Mouse (Mus musculus) gastrocnemius, adult 2 months (tissue): ENCODE measurements around the gene Spry1. TPM values are rescaled to one million over a fixed set of nuclear protein-coding genes. Genes with fewer than 3 reads are reported as not detected.

Source experiments
- DNase-seq: peaks from one replicate; pipeline ENCODE4 v3.0.0; 2022
- H3K27ac ChIP-seq: fragments of 200-600 bp; 2 replicates; pipeline ENCODE4 v1.8.1; 2022; ENCODE audit warnings: mild to moderate bottlenecking
- H3K4me3 ChIP-seq: fragments of 200-600 bp; 2 replicates; pipeline ENCODE4 v1.8.1; 2022; ENCODE audit warnings: mild to moderate bottlenecking, moderate library complexity
- CTCF ChIP-seq: fragments of 200-600 bp; IDR thresholded peaks from 2 replicates; pipeline ENCODE4 v1.8.1; 2022; ENCODE audit warnings: antibody characterized with exemption, mild to moderate bottlenecking, moderate library complexity
- intact Hi-C: fragments of 180-260 bp; cut with DNase I; formaldehyde crosslinking; loops from one replicate; pipeline ENCODE4 v1.15.1; 2025
- total RNA-seq, 2 experiments: library from RNA; stranded (reverse); gene quantifications; 2 replicates each; pipeline ENCODE4 v1.2.3; 2021

Gene Spry1
- total RNA-seq, 2 experiments from 2014 or later: 12.3 to 21.8 TPM

DNA sequence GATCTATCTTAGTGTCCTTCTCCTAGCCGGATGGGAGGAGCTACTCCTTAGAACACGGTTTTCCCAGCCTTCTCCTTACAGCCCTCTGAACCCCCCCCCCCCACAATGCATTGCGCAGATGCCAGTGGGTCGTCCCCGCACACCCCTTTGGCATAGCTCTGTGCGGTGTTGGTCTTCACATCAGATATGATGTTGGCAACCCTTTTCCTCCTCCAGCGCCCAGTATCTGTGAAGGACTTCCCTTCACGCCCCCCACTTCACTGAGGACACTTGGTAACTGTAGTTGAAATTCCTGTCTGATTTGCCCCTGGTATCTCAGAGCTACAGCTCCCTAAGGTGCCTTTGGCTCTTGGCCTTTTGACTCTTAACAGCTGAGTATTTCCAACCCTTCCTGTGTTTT lies 4.2 kb downstream of the Spry1 start:
- H3K27ac ChIP-seq: peak overlapping the region; percentile 92
- intact Hi-C loops: loop anchor here (2.0 to 5.0 kb wide), 4 partner anchors 123 to 558 kb away; no protein-coding TSS in a partner anchor
- peak overlapping the region; percentile 84 for H3K4me3 ChIP-seq
- no peak for DNase-seq
- no peak for TF ChIP-seq CTCF

DNA sequence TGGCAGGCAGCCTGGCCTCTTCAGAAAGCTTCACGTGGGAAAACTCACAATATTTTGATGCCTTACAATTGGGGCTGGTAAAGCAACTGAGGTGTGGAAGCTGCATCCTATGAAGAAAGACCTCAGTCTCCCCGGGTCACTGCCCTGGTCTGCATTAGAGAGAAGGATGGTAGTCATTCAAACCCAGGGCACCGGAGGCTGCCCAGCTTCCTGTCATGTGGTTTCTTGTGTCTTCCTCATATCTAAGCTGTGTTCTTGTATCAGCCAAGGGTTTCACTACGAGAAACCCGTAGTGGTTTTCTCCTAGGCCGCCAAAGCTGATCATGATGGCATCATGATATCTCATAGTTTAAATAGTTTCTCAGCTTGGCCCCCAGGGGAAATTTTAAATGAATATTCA lies 5.3 kb downstream of the Spry1 start:
- Histone ChIP-seq H3K27ac (peak overlapping the region; percentile 53), H3K4me3 (peak overlapping the region; percentile 84)
- no peak for TF ChIP-seq CTCF
- no peak for DNase-seq
- intact Hi-C loops: no loop called here

DNA sequence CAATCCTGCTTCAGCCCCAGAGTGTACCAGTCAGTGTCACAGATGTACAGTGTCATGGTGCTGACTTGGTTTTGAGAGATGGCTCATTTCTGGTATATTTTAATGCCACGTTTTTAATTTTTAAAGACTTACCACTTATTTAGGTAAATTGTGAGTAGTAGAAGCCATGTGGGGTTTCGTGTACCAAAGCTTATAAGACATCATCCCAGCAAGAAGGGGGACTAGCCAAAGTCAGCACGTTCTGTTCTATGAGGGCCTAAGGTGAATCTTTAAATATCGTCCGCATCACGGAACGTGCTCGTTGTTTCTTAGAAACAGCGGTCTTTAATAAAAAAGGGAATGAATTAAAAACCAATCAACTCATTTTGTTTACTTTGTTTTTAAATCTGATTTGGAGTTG lies 6.5 kb downstream of the Spry1 start:
- H3K4me3 ChIP-seq: peak overlapping the region; percentile 84
- DNase-seq: no peak
- peak overlapping the region; percentile 53; the same call in 1 of the 2 replicates for H3K27ac ChIP-seq
- no peak for TF ChIP-seq CTCF
- intact Hi-C loops: no loop called here

DNA sequence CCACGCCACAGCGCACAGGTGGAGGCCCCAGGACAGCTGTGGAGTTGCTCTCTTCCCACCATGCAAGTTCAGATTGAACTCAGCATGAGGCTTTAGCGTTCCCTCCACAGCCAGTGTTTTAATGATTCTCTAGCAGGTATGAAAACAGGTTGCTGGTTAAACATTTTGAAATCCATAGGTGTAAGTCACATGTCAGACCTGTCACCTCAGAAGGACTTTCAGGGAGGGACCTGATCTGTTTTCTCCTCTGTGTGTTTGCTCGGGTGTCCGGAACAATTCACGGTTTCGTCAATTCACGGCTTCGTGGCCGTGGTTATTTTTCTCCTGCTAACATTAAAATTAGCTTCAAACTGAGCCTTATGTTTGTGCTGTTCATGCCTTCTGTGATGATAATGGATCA lies 7.5 kb downstream of the Spry1 start:
- no peak for DNase-seq
- intact Hi-C loops: no loop called here
- peak overlapping the region; percentile 62 for H3K27ac ChIP-seq
- TF ChIP-seq CTCF: no peak
- H3K4me3 ChIP-seq: peak overlapping the region; percentile 24

DNA sequence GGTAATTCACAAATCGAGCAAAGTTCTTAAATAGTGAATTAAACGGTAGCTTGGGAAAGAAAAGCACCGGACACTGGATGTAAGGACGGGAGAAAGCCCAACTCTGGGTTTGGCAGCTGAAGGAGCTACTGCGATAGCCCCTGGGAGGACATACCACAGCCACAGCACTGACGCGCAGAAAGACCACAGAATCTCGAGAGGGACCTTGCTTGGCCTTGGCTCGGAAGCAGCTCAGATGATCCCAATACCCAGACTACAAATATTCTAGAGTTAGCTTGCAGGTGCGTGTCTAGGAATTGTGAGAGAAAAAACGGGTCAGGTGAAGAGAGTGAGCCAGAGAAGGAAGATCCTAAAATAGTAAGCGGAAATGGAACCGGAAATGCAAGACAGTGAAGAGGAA lies 8.5 kb downstream of the Spry1 start:
- no peak for TF ChIP-seq CTCF

DNA sequence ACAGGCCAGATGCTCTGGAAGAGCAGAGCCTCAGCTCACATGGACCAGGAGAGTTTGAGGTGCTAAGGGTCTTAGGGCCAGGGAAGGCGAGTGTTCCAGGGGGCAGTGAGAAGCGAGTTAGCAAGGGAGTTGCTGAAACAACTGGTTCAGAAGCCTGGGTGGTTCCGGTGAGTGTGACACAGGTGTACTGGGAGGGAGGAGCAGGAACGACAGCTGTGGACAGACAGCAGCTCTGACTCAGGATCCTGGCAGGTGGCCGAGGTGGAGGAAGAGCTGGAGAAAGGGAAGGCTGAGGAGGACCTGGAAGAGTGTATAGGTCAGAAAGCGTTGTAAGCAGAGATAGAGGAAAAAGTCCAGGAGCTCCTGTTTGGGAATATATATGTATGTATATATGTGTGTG lies 9.5 kb downstream of the Spry1 start:
- TF ChIP-seq CTCF: no peak
- intact Hi-C loops: no loop called here

More for the DNA sequence above, 8.5 kb downstream of the Spry1 start:
- Histone ChIP-seq H3K27ac (peak overlapping the region; percentile 62; the same call in 1 of the 2 replicates), H3K4me3 (peak overlapping the region; percentile 19)
- intact Hi-C loops: no loop called here
- no peak for DNase-seq

DNA sequence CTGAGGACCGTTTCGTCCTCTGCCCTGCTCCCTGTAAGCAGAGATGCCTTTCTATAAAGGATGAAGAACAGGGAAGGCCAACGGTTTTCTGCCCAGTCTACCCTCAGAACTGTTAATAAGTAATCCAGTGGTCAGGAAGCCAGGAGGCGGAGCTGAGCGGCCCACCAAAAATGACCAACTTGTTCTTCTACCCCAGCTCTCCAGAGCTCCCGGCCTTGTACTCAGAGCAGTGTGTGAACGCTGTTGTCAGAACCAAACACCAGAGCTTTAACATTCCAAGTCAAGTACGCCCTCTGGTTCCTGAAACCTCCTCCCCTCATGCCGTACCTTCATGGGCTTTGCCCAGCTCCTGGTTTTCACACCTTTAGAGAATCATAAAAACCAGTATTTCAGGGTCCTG lies 12.8 kb downstream of the Spry1 start:
- Histone ChIP-seq H3K4me3 (no peak overlapping the region), H3K27ac (no peak overlapping the region)
- TF ChIP-seq CTCF: no peak
- no peak for DNase-seq
- intact Hi-C loops: no loop called here

More for the DNA sequence above, 9.5 kb downstream of the Spry1 start:
- H3K27ac ChIP-seq: no peak overlapping the region
- DNase-seq: no peak
- no peak overlapping the region for H3K4me3 ChIP-seq

DNA sequence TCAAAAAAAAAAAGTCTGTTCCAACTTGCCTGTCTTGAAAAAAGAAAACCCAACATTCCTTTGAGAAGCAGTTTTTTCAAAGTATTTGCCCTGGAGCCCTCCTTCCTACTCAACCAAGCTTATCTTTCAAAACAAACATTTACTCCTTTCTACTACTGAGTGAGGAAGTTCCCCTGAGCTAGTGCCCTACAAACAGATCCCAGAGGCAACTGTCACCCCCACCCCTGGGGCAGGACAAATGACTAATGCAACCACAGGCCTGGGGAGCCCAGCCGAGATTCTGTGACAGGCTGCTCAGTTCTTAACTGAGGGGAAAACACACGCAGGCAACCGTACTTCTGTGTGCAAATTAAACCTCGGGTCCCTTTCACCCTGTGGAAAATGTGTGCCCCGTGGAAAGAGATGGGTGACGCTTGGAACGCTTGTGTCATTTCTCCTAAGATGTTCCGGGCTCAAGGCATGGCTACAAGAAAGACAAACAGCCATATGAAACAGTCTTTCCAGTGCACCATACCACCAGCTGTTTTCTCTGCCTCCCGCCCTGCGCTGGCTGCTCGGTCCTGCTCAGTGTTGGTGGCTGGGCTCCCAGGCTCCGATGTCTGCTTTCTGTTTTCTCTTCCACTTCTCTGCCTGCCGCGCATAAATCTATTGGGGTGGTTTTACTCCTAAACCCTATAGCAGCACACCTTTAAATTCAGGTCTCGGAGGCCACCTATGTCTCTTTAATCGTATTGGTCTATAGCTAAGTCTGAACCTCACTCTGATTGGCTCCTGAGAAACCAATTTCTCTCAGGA lies 14.4 kb downstream of the Spry1 start:
- Histone ChIP-seq H3K4me3 (peak overlapping the region; percentile 70), H3K27ac (peak overlapping the region; percentile 74)
- DNase-seq: peak; percentile 55
- TF ChIP-seq CTCF: no peak
- intact Hi-C loops: no loop called here

DNA sequence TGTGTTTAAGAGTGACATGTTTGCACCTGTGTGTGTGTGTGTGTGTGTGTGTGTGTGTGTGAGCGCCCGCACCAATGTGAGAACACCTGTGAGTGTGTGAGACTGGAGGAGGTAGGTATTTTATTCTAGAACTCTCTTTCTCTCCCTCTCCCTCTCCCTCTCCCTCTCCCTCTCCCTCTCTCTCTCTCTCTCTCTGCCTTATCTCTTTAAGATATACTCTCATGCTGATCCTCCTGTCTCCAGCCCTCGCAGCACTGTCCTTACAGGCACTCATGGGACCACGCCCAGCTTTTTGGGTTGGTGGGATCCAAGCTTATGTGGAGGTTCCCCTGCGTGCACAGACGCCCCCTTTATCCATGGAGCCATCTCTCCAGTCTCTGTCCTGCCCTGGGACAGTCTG lies 15.0 kb downstream of the Spry1 start:
- H3K4me3 ChIP-seq: peak overlapping the region; percentile 70

DNA sequence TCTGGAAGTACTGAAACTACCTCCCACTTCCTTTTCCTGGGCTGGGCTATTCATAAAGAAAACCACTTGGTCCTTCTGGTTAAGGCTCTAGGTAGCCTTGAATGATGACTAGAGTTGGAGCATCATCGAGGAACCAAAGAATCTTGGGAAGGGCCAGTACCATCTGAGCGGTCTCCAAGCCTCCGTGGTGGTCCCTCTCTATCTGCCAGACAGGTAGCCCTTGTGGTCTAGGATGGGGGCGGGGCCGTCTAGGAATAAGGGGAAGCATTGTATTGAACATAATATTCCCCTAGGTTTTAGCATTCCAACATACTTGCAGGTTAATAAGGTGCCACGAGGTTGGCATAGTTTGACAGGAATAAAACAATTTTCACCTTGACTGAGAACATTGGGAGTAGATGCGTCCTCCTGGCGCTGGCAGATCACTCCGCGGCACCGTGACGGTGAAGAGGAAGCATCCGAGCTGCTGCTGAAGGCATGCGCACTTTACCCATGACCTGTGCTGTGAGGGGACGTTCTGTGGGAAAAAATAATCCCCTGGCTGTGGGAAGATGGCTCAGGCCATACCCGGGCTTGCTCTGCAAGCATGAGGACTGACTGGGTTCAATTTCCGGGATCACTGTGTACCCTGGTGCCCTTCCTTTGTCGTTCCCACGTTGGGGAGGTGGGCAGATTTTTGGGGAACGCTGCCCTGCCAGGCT lies 16.3 kb downstream of the Spry1 start:
- H3K4me3 ChIP-seq: peak overlapping the region; percentile 50
- intact Hi-C loops: no loop called here
- no peak for TF ChIP-seq CTCF
- no peak for DNase-seq
- peak overlapping the region; percentile 67 for H3K27ac ChIP-seq

More for the DNA sequence above, 15.0 kb downstream of the Spry1 start:
- H3K27ac ChIP-seq: no peak overlapping the region
- DNase-seq: no peak
- TF ChIP-seq CTCF: no peak
- intact Hi-C loops: no loop called here

DNA sequence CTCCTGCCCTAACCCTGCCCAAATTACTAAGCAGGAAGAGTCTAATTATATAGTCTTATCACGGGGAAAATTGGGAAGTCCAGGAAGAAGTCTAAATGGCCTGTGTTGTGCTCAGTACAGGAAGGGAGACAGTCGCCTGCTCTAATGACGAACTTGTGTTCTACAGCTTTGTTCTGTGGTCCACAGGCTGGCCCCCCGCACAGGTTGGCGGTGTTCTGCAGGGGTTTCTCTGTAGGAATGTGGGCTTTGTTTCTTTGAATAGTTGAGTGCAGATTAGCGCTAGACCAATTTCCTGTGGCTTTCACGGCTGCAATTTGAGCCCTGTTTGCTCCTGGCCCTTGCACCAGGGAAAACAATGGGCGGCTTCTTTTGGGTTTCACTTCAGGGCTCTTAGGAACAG lies 17.3 kb downstream of the Spry1 start:
- Histone ChIP-seq H3K27ac (peak overlapping the region; percentile 67), H3K4me3 (peak overlapping the region; percentile 44)
- intact Hi-C loops: no loop called here
- no peak for TF ChIP-seq CTCF
- no peak for DNase-seq

DNA sequence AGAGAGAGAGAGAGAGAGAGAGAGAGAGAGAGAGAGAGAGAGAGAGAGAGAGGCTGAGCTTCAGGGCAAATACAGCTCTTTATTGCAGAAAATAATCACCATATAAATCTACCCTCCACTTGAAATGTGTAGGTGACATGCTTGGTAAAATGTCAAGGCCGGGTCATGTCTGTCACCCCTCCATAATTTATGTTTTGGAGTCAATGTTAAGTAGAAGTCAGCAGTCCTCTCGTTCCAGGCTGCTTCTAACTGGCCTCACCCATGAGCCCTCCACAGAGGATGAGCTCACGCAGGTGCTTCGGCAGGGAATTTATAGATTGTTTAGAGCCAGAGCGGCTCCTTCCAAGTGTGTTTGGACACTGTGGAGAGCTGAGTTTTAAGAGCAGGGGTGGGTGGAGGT lies 18.4 kb downstream of the Spry1 start:
- TF ChIP-seq CTCF: no peak
- intact Hi-C loops: no loop called here
- H3K27ac ChIP-seq: no peak overlapping the region
- no peak overlapping the region for H3K4me3 ChIP-seq
- DNase-seq: no peak

DNA sequence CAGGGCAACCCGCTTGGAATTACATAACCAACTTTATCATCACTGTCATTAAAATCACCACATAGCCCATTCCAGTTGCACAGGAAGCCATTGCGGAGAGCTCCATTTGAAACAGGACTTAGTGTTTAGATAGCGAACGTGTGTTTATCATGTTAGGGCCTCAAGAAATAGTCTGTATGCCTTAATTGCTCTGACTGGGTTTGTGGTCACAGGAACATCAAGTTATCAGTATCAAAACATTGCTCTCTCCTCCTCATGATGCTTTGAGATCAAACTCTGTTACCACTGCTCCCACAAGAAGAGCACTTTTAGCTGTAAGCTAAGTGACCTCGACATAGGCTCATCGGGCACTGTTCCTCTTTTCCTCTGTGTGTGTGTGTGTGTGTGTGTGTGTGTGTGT lies 19.9 kb downstream of the Spry1 start:
- Histone ChIP-seq H3K27ac (no peak overlapping the region), H3K4me3 (no peak overlapping the region)
- DNase-seq: no peak
- TF ChIP-seq CTCF: no peak
- intact Hi-C loops: no loop called here
